Mouse (Mus musculus): ENCODE data around the gene Oscp1. TPM values are rescaled to one million over a fixed set of nuclear protein-coding genes. Genes with fewer than 3 reads are reported as not detected.
A peak's percentile ranks its signal among the peaks of the same experiment; 100 is the strongest.

The Oscp1 gene
- polyA plus RNA-seq (2015; fragmentation: Nextera tagmentation; extraction: Ambion mirVana), result 27.8 and 37.7 TPM in 2 replicates

DNA sequence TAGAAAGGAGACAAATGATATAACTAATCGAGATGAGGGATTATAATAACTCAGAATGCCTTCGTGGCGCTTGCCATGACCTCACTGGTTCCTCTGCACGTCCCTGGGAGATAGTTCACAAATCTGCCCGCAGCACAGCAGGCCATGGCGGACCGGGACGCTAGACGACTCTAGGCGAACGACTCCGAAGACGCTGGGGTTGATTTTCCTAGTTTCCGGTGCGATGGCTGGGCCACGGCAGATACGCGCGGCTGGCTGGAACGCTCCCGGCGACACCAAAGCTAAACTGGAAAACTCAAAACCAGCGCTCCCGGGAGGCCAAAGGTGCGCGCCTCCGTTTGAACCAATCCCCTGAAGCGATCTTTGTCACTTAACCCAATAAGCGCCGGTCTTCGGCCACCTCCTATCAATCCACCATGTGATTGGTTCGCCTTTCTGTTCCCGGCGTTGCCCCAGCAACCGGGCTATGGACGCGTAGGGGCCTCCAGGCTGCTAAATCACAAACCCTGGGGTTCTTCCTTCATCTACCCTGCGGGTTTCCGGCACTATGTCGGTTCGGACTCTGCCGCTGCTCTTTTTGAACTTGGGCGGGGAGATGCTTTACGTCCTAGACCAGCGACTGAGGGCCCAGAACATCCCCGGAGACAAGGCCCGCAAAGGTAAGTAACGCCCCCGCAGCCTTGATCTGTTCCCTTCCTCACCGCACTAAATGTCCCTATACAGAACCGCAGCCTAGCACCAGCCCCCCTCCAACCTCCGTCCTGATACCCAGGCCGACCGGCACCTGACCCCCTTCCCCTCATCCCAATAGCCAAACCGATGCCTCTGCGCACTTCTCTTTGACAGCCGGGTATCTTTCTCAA lies at the start of gene Oscp1:
Gene Oscp1 (plus strand): TSS at position 432 of the 863 bp plus-strand sequence.
- Histone ChIP-seq H3K9ac (peak within 1 kb of the TSS; percentile 79), H3K9me3 (replicated peaks) (no peaks in the 10 kb centered on the region), H3K4me2 (peak within 1 kb of the TSS; percentile 84), H3K4me1 (peaks cover 21% of the 10 kb centered on the region), H3K27ac (no peak within 1 kb of the TSS; the same call in 1 of the 2 replicates), H3K27me3 (no peaks in the 10 kb centered on the region), H3K36me3 (ENCODE audit: poor library complexity, severe bottlenecking) (peaks cover 31% of the 10 kb centered on the region), H3K4me3 (peak within 1 kb of the TSS; percentile 73)
- ATAC-seq, result peak; percentile 100
- WGBS, result under 1% methylated on average over 57 of the region's 57 CpGs

DNA sequence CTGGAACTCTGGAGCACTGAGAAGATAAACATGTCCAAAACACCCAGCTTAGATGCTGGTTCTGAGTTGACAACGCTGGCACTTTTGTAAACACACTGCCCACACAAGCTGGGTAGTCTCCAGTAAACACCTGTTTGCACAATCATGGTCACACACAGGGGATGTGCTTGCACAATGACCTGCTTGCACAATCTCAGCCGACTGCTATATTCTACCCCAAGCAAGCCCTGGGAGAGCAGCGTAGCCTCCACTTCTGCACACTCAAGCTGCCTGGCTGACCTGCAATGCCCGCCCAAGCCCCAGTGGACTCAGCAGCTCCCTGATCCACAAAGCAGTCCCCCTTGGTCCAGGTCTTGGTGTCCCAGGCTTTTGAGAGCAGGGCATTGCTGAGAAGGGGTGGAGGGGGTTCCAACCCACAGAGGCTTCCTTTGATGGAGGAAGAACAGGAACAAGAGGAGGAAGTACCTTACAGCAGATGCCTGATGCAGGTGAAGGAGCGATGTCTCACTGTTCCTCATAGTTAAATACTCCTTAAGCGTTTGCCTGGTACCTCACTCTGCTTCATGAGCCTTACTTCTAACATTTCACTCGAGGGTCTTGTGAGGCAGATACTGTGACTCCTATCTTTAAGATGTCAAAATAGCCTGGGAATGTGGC lies 40.6 kb upstream of the Oscp1 start:
- Histone ChIP-seq H3K4me2 (no peak overlapping the region), H3K4me1 (no peaks in the 10 kb centered on the region), H3K27me3 (no peaks in the 10 kb centered on the region), H3K9ac (no peak overlapping the region), H3K4me3 (no peak overlapping the region), H3K27ac (no peak overlapping the region), H3K36me3 (ENCODE audit: poor library complexity, severe bottlenecking) (no peaks in the 10 kb centered on the region), H3K9me3 (replicated peaks) (no peaks in the 10 kb centered on the region)
- ATAC-seq, result no peak
- 82% methylated on average over 7 of the region's 7 CpGs for WGBS

DNA sequence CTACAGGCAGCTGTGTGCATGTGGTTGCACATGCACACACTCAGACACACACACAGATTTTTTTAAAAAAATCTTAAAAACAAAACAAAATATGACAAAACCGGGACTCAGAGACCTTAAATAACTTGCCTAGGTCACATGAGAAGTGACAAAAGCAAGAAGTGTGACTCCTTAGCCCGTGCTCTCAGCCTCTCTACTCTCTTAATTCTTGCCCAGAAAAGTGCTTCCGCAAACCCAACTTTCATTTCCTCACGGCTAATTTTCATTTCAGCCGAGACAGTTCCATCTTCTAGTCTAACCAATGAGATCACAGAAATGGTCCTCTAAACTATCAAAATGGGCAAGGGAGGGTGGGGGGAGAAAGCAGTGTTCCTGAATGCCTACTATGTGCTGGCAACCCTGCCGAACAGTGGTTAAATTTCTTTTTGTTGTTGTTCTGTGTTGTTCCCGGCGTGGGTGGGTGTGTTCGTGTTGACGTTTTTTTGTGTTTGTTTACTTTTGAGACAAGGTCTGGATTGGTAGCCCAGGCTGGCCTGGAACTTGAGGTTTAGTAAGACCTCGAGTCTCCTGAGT lies 39.3 kb upstream of the Oscp1 start:
- Histone ChIP-seq H3K9ac (no peak overlapping the region), H3K9me3 (replicated peaks) (no peaks in the 10 kb centered on the region), H3K4me3 (no peak overlapping the region), H3K27me3 (no peaks in the 10 kb centered on the region), H3K4me1 (no peaks in the 10 kb centered on the region), H3K27ac (no peak overlapping the region), H3K36me3 (ENCODE audit: poor library complexity, severe bottlenecking) (no peaks in the 10 kb centered on the region), H3K4me2 (no peak overlapping the region)
- WGBS, result 84% methylated on average over 11 of the region's 11 CpGs
- no peak for ATAC-seq

DNA sequence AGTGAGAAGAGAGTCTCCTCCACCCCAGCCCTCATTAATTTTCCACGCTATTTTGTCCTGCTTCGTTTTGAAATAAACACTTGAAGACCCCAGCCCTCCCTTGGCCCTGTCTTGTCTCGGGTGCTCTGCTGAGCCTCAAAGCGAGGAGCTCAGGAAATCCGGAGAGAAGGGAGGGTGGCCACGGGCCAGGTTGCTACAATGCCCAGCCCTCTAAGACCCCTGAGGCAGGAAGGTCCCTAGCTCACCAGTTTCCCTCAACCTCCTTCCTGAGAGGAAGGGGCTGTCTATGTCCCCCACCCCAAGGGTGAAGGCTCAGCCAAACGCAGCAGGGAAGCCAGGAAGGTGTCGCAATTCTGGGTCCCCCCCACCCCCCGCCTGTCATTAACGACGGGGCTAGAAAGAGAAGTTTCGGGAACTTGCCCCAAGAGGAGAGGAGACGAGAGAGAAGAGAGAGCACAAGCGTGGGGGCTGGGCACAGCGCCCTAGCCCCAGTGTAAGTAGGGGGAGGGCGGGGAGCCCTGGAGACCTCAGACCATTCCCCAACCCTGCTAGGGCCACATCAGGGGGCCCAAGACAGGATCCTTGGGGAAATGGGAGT lies 34.0 kb upstream of the Oscp1 start, which contains the start of gene Csf3r:
Gene Csf3r (plus strand): TSS at position 248 of the 598 bp plus-strand sequence.
- H3K9me3 ChIP-seq (replicated peaks), result no peaks in the 10 kb centered on the region
- no peaks in the 10 kb centered on the region for H3K36me3 ChIP-seq (ENCODE audit: poor library complexity, severe bottlenecking)
- 61% methylated on average over 16 of the region's 16 CpGs for WGBS
- no peak within 1 kb of the TSS for H3K4me3 ChIP-seq
- no peaks in the 10 kb centered on the region for H3K4me1 ChIP-seq
- H3K4me2 ChIP-seq, result no peak within 1 kb of the TSS
- no peak within 1 kb of the TSS for H3K9ac ChIP-seq
- no peaks in the 10 kb centered on the region for H3K27me3 ChIP-seq
- H3K27ac ChIP-seq, result no peak within 1 kb of the TSS
- ATAC-seq, result no peak

- Histone ChIP-seq H3K27ac (no peak overlapping the region), H3K4me2 (no peak overlapping the region), H3K36me3 (ENCODE audit: poor library complexity, severe bottlenecking) (no peaks in the 10 kb centered on the region), H3K27me3 (no peaks in the 10 kb centered on the region), H3K9ac (no peak overlapping the region), H3K9me3 (replicated peaks) (no peaks in the 10 kb centered on the region), H3K4me1 (no peaks in the 10 kb centered on the region), H3K4me3 (no peak overlapping the region)
- ATAC-seq, result no peak
- WGBS, result 78% methylated on average over 5 of the region's 5 CpGs
Measured at GRCm38 (mm10) chr4:126025801-126026200, 32.6 kb upstream of the Oscp1 start.

DNA sequence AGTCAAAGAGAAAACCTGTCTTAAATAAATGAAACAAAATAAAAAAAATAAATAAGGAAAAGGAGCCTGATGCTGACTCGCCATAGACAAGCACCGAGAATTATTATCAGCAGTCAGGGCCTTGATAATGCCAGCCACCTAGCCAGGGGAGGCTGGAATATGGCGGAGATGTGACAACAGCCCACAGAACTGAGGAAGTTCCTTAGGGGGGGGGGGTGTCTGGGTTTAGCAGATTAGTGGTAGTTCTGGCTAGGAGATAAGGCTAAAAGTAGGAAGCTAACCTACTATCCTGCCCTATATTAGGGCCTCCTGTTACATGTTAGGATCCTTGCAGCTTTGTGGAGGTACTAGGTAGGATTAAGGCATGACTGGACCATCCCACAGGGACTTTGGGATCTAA lies 30.4 kb upstream of the Oscp1 start:
- Histone ChIP-seq H3K27ac (no peak overlapping the region), H3K36me3 (ENCODE audit: poor library complexity, severe bottlenecking) (no peaks in the 10 kb centered on the region), H3K27me3 (no peaks in the 10 kb centered on the region), H3K4me1 (no peaks in the 10 kb centered on the region), H3K9ac (no peak overlapping the region), H3K9me3 (replicated peaks) (no peaks in the 10 kb centered on the region), H3K4me3 (no peak overlapping the region), H3K4me2 (no peak overlapping the region)
- no peak for ATAC-seq
- 87% methylated on average over 3 of the region's 3 CpGs for WGBS

GRCm38 (mm10) chr4:126029042-126029441 lies 29.3 kb upstream of the Oscp1 start:
- ATAC-seq, result no peak

DNA sequence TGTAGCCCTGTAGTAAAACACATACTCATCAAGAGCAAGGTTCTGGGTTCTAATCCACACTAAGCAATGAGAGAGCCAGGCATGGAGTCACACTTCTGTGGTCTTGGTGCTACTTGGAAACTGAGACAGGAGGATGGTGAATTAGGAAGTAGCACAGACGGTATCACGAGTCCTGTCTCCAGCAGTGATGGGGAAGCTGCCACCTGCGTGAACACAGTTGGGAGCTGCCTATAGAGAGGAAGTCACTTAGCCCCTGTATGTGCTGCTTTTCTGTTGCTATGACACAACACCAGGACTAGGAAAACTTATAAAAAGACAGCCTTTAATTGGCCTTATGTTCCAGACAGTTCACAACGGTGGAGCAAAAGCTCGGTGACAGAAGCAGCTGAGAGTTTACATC lies 27.7 kb upstream of the Oscp1 start:
- no peaks in the 10 kb centered on the region for H3K9me3 ChIP-seq (replicated peaks)
- no peak overlapping the region for H3K27ac ChIP-seq
- no peak overlapping the region for H3K4me2 ChIP-seq
- no peaks in the 10 kb centered on the region for H3K4me1 ChIP-seq
- no peaks in the 10 kb centered on the region for H3K27me3 ChIP-seq
- H3K36me3 ChIP-seq (ENCODE audit: poor library complexity, severe bottlenecking), result no peaks in the 10 kb centered on the region
- H3K9ac ChIP-seq, result no peak overlapping the region
- no peak overlapping the region for H3K4me3 ChIP-seq
- ATAC-seq, result no peak
- WGBS, result 75% methylated on average over 5 of the region's 5 CpGs

More at GRCm38 (mm10) chr4:126029042-126029441, 29.3 kb upstream of the Oscp1 start:
- H3K9me3 ChIP-seq (replicated peaks), result no peaks in the 10 kb centered on the region
- H3K36me3 ChIP-seq (ENCODE audit: poor library complexity, severe bottlenecking), result no peaks in the 10 kb centered on the region
- no peaks in the 10 kb centered on the region for H3K27me3 ChIP-seq
- 74% methylated on average over 3 of the region's 3 CpGs for WGBS
- H3K4me3 ChIP-seq, result no peak overlapping the region
- H3K4me2 ChIP-seq, result no peak overlapping the region
- H3K4me1 ChIP-seq, result no peaks in the 10 kb centered on the region
- no peak overlapping the region for H3K9ac ChIP-seq
- H3K27ac ChIP-seq, result no peak overlapping the region

DNA sequence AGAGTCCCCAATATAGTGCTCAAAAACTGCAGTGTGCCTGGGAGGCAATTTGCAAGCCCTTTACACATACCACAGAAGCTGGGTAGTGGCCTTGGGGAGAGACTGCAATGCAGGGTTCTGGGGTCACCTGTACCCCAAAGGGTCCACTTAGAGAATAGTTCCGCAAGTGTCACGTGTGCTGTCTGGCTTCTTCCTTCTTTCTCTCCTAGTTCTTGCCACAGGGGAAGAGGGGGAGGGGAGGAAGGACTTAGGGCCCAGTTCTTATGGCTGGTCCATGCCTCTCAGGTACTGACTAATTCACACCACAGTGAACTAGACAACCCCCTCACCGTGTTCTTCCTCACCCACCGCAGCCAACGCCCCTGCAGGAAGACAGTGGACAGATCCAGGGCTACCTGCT lies 23.0 kb upstream of the Oscp1 start:
- no peak for ATAC-seq
- WGBS, result 79% methylated on average over 5 of the region's 5 CpGs
- Histone ChIP-seq H3K4me3 (no peak overlapping the region), H3K4me2 (no peak overlapping the region), H3K27me3 (no peaks in the 10 kb centered on the region), H3K9ac (no peak overlapping the region), H3K9me3 (replicated peaks) (no peaks in the 10 kb centered on the region), H3K27ac (no peak overlapping the region), H3K4me1 (no peaks in the 10 kb centered on the region), H3K36me3 (ENCODE audit: poor library complexity, severe bottlenecking) (no peaks in the 10 kb centered on the region)

DNA sequence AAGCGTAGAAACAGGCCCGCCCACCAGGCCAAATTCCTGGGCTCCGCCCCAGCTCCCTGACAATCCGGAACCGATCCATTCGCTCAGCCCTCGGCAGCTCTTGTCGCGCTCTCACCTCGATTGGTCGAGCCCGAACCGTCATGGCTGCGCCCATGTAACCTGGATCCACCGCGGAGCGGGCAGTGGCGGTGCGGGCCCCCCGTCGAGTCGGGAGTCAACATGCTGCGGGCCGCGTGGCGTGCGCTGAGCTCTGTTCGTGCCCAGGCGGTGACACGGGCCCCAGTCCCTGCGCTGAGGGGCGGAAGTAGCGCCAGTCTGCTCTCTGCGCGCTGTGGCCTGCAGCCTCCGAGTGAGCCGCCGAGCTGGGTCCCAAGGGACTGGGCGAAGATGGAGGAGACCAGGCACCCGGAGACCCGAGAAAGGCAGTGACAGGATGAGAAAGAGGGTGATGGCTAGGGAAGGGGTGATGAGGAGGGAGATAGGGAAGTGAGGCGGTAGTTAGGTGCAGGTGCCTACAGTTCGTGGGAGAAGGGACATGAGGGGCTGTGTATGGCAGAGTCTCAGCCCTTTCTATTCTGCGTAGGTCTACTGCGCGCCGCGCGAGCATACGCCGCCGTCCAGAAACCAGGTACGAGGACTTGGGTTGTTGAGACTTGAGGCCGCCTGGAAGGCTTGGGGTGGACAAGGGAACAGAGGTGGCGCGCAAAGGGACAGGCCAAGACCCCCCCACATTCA lies 11.3 kb upstream of the Oscp1 start, which contains the start of gene Mrps15:
Gene Mrps15 (plus strand): TSS at position 75 of the 735 bp plus-strand sequence.
- H3K4me2 ChIP-seq, result peak within 1 kb of the TSS; percentile 93
- H3K36me3 ChIP-seq (ENCODE audit: poor library complexity, severe bottlenecking), result peaks cover 22% of the 10 kb centered on the region
- peak; percentile 97 for ATAC-seq
- H3K27me3 ChIP-seq, result no peaks in the 10 kb centered on the region
- peak within 1 kb of the TSS; percentile 84 for H3K4me3 ChIP-seq
- H3K9ac ChIP-seq, result peak within 1 kb of the TSS; percentile 81
- peaks cover 14% of the 10 kb centered on the region for H3K4me1 ChIP-seq
- no peaks in the 10 kb centered on the region for H3K9me3 ChIP-seq (replicated peaks)
- whole genome bisulfite sequencing, result under 1% methylated on average over 56 of the region's 56 CpGs
- peak within 1 kb of the TSS; percentile 48 for H3K27ac ChIP-seq

GRCm38 (mm10) chr4:126051617-126052016 lies 6.7 kb upstream of the Oscp1 start:
- H3K4me1 ChIP-seq, result peaks cover 14% of the 10 kb centered on the region
- ATAC-seq, result no peak
- H3K27me3 ChIP-seq, result no peaks in the 10 kb centered on the region
- no peak overlapping the region for H3K4me3 ChIP-seq
- 88% methylated on average over 7 of the region's 7 CpGs for WGBS
- H3K9me3 ChIP-seq (replicated peaks), result no peaks in the 10 kb centered on the region
- no peak overlapping the region for H3K27ac ChIP-seq
- peaks cover 66% of the 10 kb centered on the region for H3K36me3 ChIP-seq (ENCODE audit: poor library complexity, severe bottlenecking)
- H3K9ac ChIP-seq, result no peak overlapping the region
- H3K4me2 ChIP-seq, result no peak overlapping the region

Measured in forebrain, embryonic 13.5 days (tissue).